10 mouse cellular contexts compared by ENCODE assay signal in the genomic region with DNA sequence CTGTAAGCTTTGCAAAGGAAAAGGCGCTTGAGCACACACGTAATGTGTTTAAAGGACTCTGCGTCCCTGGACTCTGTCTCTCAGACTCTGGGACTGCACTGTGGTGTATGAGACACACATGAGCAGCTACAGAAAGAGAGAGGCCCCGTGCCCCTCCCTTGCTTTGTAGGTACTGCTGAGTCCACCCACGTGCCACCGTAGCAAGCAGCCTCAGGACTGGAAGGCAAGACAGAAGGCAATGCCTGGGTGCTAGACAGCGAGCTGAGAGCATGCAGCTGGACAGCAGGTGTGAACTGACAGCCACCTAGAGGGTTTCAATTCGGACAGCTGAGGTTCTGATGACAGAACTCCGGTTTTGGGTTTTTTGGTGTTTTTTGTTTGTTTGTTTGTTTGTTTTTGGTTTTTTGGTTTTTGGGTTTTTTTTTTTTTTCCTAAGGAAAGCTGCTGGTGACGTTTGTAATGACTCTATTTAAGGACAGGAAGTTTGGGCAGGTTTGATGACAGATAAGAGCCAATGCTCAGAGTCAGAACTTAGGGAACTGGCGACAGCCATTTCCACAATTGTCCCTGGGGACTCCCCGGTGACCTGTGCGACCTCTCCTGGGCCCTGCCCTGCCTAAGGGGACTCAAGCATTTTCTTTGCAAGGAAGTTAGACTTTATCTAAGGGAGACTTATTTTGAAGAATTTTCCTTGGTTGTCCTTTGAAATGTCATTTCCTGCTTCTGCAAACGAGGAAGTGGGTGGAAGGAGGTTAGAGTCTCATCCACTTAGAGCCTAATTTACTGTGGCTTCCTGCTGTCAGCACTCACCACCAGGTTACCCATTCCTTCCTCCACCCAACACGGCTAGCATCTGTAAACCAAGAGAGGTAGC.
DNase-seq lines count a peak whose midpoint lies in the region; ATAC-seq and TF ChIP-seq lines count a peak whose summit lies in the region.
"Had no signal": no experiment of that assay in that cellular context is flagged by ENCODE, and none has a peak within 500 bp of the region (broad histone marks: within the 10 kb centered on the region; RNA-seq: fewer than 3 reads in every experiment).

No protein-coding gene starts in this region.

- peaks cover 3% of the 10 kb centered on the region; the same call in 1 of the 2 replicates for H3K27me3 ChIP-seq in heart, embryonic 13.5 days (replicated peaks)
- H3K27me3 ChIP-seq: embryonic facial prominence, embryonic 15.5 days had no signal

- no peak for TF ChIP-seq CTCF in gastrocnemius, adult 2 months (IDR thresholded peaks at IDR 0.05)

- 27% methylated on average over 15 of the region's 15 CpGs for WGBS in heart, embryonic 13.5 days

- H3K4me2 ChIP-seq in heart, embryonic 13.5 days: 0 out of 2 replicates have a peak overlapping the region, but pooled peaks have one; percentile 4
- H3K4me2 ChIP-seq: embryonic facial prominence, embryonic 15.5 days had no signal

- no peak overlapping the region for H3K9ac ChIP-seq in heart, embryonic 13.5 days
- H3K9ac ChIP-seq: embryonic facial prominence, embryonic 15.5 days had no signal

- H3K27ac ChIP-seq in gastrocnemius, adult 2 months: peak overlapping the region; percentile 80
- H3K27ac ChIP-seq in heart, embryonic 13.5 days (replicated peaks): peak overlapping the region; percentile 53; the same call in 1 of the 2 replicates
- H3K27ac ChIP-seq: embryonic facial prominence, embryonic 15.5 days; macrophage had no signal

- H3K4me3 ChIP-seq in gastrocnemius, adult 2 months: no peak overlapping the region
- no peak overlapping the region for H3K4me3 ChIP-seq in heart, embryonic 13.5 days
- H3K4me3 ChIP-seq: embryonic facial prominence, embryonic 15.5 days had no signal

- no peak for ATAC-seq in heart, embryonic 13.5 days (ENCODE audit: extremely low read depth, insufficient number of reproducible peaks, low FRiP score, low TSS enrichment)
- ATAC-seq in megakaryocyte-erythroid progenitor cell, adult 5-6 weeks (replicated peaks; ENCODE audit: low FRiP score, low TSS enrichment, poor library complexity, severe bottlenecking): no peak

- intact Hi-C loops in gastrocnemius, adult 2 months (cut with DNase I): no loop called here
- intact Hi-C loops in gastrocnemius, postnatal 14 days (cut with DNase I; ENCODE audit: low total_unique reads): no loop called here

- peak; percentile 54 for DNase-seq in gastrocnemius, adult 2 months
- no peak for DNase-seq in gastrocnemius, postnatal 14 days
- DNase-seq in MEL-GATA-1-ER (ENCODE audit: extremely low read depth, low read depth): peak; percentile 57
- peak; percentile 85 to 88 for DNase-seq in kidney, postnatal 36 days
- peak; percentile 65 for DNase-seq in thymus, postnatal 4 days
- DNase-seq in cerebellum, adult 11 months: no peak

- no peaks in the 10 kb centered on the region for H3K36me3 ChIP-seq in heart, embryonic 13.5 days
- H3K36me3 ChIP-seq: embryonic facial prominence, embryonic 15.5 days had no signal

- no peaks in the 10 kb centered on the region for H3K9me3 ChIP-seq in heart, embryonic 13.5 days
- H3K9me3 ChIP-seq: embryonic facial prominence, embryonic 15.5 days had no signal

- H3K4me1 ChIP-seq in heart, embryonic 13.5 days: peaks cover 37% of the 10 kb centered on the region
- H3K4me1 ChIP-seq: embryonic facial prominence, embryonic 15.5 days had no signal

Comparison
In these comparisons a context has a peak if more than half of its experiments do, and no peak if none do; other contexts are left out.
1. DNase-seq: peak in gastrocnemius, adult 2 months (single experiment), MEL-GATA-1-ER (single experiment), kidney, postnatal 36 days (2 of 2) and thymus, postnatal 4 days (single experiment); none in gastrocnemius, postnatal 14 days (single experiment) and cerebellum, adult 11 months (single experiment).